In genomic region chr11:93200046-93200445, GRCm38 (mm10) we compare ENCODE assay signal across 19 mouse cellular contexts.
DNase-seq lines count a peak whose midpoint lies in the region; ATAC-seq lines count a peak whose summit lies in the region.
"Had no signal": no experiment of that assay in that cellular context is flagged by ENCODE, and none has a peak within 500 bp of the region (broad histone marks: within the 10 kb centered on the region; RNA-seq: fewer than 3 reads in every experiment).

No protein-coding gene starts in this region.

- ATAC-seq in megakaryocyte progenitor cell, adult 5-6 weeks (replicated peaks; ENCODE audit: poor library complexity), result no peak
- ATAC-seq: activated CD4-positive, CD25-positive, alpha-beta regulatory T cell, adult 4 months; forebrain, embryonic 13.5 days; forebrain, embryonic 16.5 days; hindbrain, embryonic 16.5 days; intestine, embryonic 15.5 days had no signal

- DNase-seq in cerebellum, adult 11-12 months, result peak; percentile 43
- DNase-seq in cerebellum, postnatal 4 days (ENCODE audit: low spot score in 2 of 2), result no peak
- DNase-seq in brain, adult 2 months (ENCODE audit: low read depth, low spot score), result peak; percentile 76
- DNase-seq in cerebellum, adult 9-11 months, result peak; percentile 51
- DNase-seq in cerebellum, postnatal 25 days, result peak; percentile 47 to 70
- DNase-seq in adrenal gland, postnatal 36 days, result no peak
- no peak for DNase-seq in heart, postnatal 4 days
- DNase-seq: adrenal gland, adult 8-10 months; gastrocnemius, postnatal 10 days; gastrocnemius, postnatal 36 days; heart, adult 2 months; kidney, adult 11 months; kidney, adult 9 months had no signal

Comparison
In these comparisons a context has a peak if more than half of its experiments do, and no peak if none do; other contexts are left out.
1. DNase-seq: peak in cerebellum, adult 11-12 months (single experiment), brain, adult 2 months (single experiment), cerebellum, adult 9-11 months (single experiment) and cerebellum, postnatal 25 days (2 of 2); none in cerebellum, postnatal 4 days (0 of 2), adrenal gland, postnatal 36 days (0 of 2) and heart, postnatal 4 days (single experiment).